Mouse (Mus musculus) cerebellum, adult 2 months (tissue): Measurements from ENCODE around the gene Ankar.

Experiments
- CTCF ChIP-seq: fragments of 200-500 bp; IDR thresholded peaks from 2 replicates; pipeline ENCODE4 v1.5.1; 2011; ENCODE audit warnings: low read depth, mild to moderate bottlenecking, control low read depth, low read length, moderate library complexity, borderline replicate concordance; ENCODE audit not compliant: insufficient read depth
- POLR2A ChIP-seq: fragments of 200-500 bp; IDR thresholded peaks from 2 replicates; pipeline ENCODE4 v1.6.1; 2011; ENCODE audit warnings: low read length, control low read depth, borderline replicate concordance; ENCODE audit not compliant: insufficient read depth

DNA sequence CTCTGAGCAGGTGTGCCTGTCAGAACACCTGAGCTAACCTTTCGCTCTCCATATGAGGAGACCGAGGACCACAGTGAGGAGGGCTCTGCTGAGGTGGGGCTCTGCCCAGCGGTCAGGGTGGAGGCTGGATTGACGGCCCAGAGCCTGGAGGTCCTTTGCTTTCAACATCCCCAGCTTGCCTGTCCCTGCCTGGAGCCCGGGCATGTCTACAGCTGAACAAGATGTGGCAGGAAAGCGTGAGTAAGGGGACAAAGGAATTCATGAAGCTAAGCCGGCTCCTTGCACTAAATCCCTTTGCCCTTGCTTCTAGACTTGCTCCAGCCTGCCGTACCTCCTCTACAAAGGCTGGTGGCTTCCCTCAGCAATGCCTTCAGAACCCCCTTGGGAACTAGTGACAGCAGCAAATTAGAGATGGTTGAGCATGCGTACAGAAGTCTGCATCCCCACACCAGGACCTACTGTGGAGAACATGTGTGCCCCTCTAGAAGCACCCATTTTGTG lies 32.9 kb upstream of the Ankar start:
- no peak for TF ChIP-seq CTCF
- no peak for TF ChIP-seq POLR2A
